Mouse (Mus musculus): Measurements from ENCODE around the gene Gm27029. TPM values are rescaled to one million over a fixed set of nuclear protein-coding genes. Genes with fewer than 3 reads are reported as not detected.

The Gm27029 gene
- polyA plus RNA-seq, 1 experiment, result 3.9 TPM

- peak within 1 kb of the TSS; percentile 62 for H3K27ac ChIP-seq (ENCODE audit: insufficient read depth, low read depth, low read length)
- TF ChIP-seq POLR2A (IDR thresholded peaks at IDR 0.05; ENCODE audit: borderline replicate concordance, low read depth, low read length), result no peak
- TF ChIP-seq CTCF (IDR thresholded peaks at IDR 0.05; ENCODE audit: low read depth, low read length), result no peak
- peak within 1 kb of the TSS; percentile 85 for H3K4me3 ChIP-seq (ENCODE audit: insufficient read depth, low read length)
- peaks cover 17% of the 10 kb centered on the region for H3K4me1 ChIP-seq (ENCODE audit: control insufficient read depth, insufficient read depth, low read length)
These were observed 573 bp upstream of the Gm27029 start, which contains the start of the genes Rundc1 and Ptges3l for GRCm38 (mm10) chr11:101424925-101425813. Gene Rundc1 (plus strand): TSS chr11:101425085. Gene Ptges3l (minus strand): TSS chr11:101425333.

DNA sequence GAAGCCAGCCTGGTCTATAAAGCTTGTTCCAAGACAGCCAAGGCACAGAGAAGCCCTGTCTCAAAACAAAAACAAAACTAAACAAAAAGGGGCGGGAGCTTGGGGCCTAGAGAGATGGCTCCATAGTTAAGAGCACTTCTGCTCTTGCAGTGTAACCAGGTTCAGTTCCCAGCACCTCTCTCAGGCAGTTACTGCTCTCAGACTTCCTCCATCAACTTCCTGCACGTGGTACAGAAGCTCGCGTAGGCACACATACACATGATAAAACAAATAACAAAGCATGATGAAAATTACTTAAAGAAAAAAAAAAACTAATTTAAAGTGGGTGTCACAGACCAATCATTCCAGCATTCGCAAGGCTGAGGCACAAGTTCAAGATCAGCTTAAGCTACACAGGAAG is 4.4 kb downstream of the Gm27029 start:
- no peak for TF ChIP-seq CTCF (IDR thresholded peaks at IDR 0.05; ENCODE audit: low read depth, low read length)
- no peak for TF ChIP-seq POLR2A (IDR thresholded peaks at IDR 0.05; ENCODE audit: borderline replicate concordance, low read depth, low read length)
- peaks cover 14% of the 10 kb centered on the region for H3K4me1 ChIP-seq (ENCODE audit: control insufficient read depth, insufficient read depth, low read length)
- H3K27ac ChIP-seq (ENCODE audit: insufficient read depth, low read depth, low read length), result no peak overlapping the region
- no peak overlapping the region for H3K4me3 ChIP-seq (ENCODE audit: insufficient read depth, low read length)

GRCm38 (mm10) chr11:101419610-101420009 is 5.0 kb downstream of the Gm27029 start:
- TF ChIP-seq CTCF (IDR thresholded peaks at IDR 0.05; ENCODE audit: low read depth, low read length) (no peak), POLR2A (IDR thresholded peaks at IDR 0.05; ENCODE audit: borderline replicate concordance, low read depth, low read length) (no peak)
- peaks cover 14% of the 10 kb centered on the region for H3K4me1 ChIP-seq (ENCODE audit: control insufficient read depth, insufficient read depth, low read length)
- H3K27ac ChIP-seq (ENCODE audit: insufficient read depth, low read depth, low read length), result no peak overlapping the region
- H3K4me3 ChIP-seq (ENCODE audit: insufficient read depth, low read length), result no peak overlapping the region

DNA sequence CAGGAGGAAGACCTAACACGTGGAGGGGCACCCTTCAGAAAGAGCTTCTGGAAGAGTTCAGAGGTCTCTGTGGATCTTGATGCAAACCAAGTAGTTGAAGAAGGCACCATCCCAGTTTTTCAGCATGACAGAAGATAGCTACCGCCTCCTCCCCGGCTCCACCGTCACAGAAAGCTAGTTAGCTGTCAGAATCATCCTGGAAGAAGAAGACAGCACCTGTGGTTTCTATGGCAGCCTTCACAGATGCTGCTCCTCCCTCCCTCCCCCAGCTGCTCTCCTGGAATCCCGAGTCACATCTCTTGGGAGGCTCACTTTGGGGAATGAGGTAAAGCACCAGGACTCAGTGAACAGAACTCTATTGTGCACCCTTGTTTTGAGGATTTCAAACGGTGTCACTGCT is 5.6 kb downstream of the Gm27029 start:
- no peak overlapping the region for H3K27ac ChIP-seq (ENCODE audit: insufficient read depth, low read depth, low read length)
- TF ChIP-seq CTCF (IDR thresholded peaks at IDR 0.05; ENCODE audit: low read depth, low read length) (no peak), POLR2A (IDR thresholded peaks at IDR 0.05; ENCODE audit: borderline replicate concordance, low read depth, low read length) (no peak)
- peaks cover 10% of the 10 kb centered on the region for H3K4me1 ChIP-seq (ENCODE audit: control insufficient read depth, insufficient read depth, low read length)
- no peak overlapping the region for H3K4me3 ChIP-seq (ENCODE audit: insufficient read depth, low read length)

- H3K4me3 ChIP-seq (ENCODE audit: insufficient read depth, low read length), result peak within 1 kb of the TSS; percentile 69
- TF ChIP-seq CTCF (IDR thresholded peaks at IDR 0.05; ENCODE audit: low read depth, low read length) (no peak), POLR2A (IDR thresholded peaks at IDR 0.05; ENCODE audit: borderline replicate concordance, low read depth, low read length) (no peak)
- H3K27ac ChIP-seq (ENCODE audit: insufficient read depth, low read depth, low read length), result 0 out of 2 replicates have a peak within 1 kb of the TSS, but pooled peaks have one; percentile 27
- peaks cover 5% of the 10 kb centered on the region for H3K4me1 ChIP-seq (ENCODE audit: control insufficient read depth, insufficient read depth, low read length)
These were observed 7.3 kb downstream of the Gm27029 start, which contains the start of gene Aarsd1 for GRCm38 (mm10) chr11:101417101-101417855. Gene Aarsd1 (minus strand): TSS chr11:101417615.

DNA sequence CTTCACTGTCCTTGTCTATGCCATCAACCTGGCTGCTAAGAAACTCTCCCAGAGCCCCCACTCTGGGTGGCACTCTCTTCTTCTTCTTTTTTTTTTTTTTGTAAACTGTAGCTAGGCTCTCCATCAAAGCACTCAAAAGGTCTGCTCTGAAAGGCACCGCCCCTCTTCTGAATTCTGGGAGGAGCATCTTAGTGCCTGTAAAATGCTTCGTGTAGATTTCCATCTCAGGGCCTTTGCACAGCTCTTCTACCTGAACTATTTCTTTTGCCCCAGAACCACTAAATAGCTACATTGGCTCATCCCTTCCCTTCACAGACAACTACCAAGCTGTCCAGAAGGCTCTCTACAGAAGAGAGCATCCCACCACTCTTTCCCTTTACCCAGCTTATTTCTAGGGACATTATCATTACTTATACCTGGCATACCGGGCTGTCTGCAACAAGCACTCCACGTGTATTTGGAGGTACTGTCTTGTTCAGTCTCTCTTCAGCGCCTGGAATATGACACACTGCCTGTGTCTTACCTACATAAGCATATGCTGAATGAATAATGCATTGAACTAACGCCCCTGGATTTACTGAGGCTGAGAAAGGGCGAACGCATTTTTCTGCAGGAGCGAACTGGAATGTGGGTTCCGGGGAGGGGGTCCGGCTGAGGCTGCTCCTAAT is 8.0 kb downstream of the Gm27029 start:
- Histone ChIP-seq H3K27ac (ENCODE audit: insufficient read depth, low read depth, low read length) (no peak overlapping the region), H3K4me1 (ENCODE audit: control insufficient read depth, insufficient read depth, low read length) (peaks cover 5% of the 10 kb centered on the region), H3K4me3 (ENCODE audit: insufficient read depth, low read length) (peak overlapping the region; percentile 69)
- TF ChIP-seq CTCF (IDR thresholded peaks at IDR 0.05; ENCODE audit: low read depth, low read length) (no peak), POLR2A (IDR thresholded peaks at IDR 0.05; ENCODE audit: borderline replicate concordance, low read depth, low read length) (no peak)

DNA sequence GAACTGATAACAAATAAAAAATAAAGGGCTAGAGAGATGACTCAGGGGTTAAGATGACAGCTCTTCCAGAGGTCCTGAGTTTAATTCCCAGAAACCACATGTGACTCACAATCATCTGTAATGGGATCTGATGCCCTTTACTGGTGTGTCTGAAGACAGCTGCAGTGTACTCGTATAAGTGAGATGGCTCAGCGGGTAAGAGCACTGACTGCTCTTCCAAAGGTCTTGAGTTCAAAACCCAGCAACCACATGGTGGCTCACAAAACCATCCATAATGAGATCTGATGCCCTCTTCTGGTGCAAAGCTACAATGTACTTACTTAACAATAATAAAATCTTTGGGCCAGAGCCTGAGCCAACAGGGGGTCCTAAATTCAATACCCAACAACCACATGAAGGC is 9.3 kb downstream of the Gm27029 start:
- H3K4me1 ChIP-seq (ENCODE audit: control insufficient read depth, insufficient read depth, low read length), result peaks cover 5% of the 10 kb centered on the region
- H3K27ac ChIP-seq (ENCODE audit: insufficient read depth, low read depth, low read length), result no peak overlapping the region
- no peak overlapping the region for H3K4me3 ChIP-seq (ENCODE audit: insufficient read depth, low read length)
- TF ChIP-seq CTCF (IDR thresholded peaks at IDR 0.05; ENCODE audit: low read depth, low read length), result no peak
- TF ChIP-seq POLR2A (IDR thresholded peaks at IDR 0.05; ENCODE audit: borderline replicate concordance, low read depth, low read length), result no peak

- no peak overlapping the region for H3K4me3 ChIP-seq (ENCODE audit: insufficient read depth, low read length)
- peaks cover 11% of the 10 kb centered on the region for H3K4me1 ChIP-seq (ENCODE audit: control insufficient read depth, insufficient read depth, low read length)
- no peak overlapping the region for H3K27ac ChIP-seq (ENCODE audit: insufficient read depth, low read depth, low read length)
- TF ChIP-seq POLR2A (IDR thresholded peaks at IDR 0.05; ENCODE audit: borderline replicate concordance, low read depth, low read length) (no peak), CTCF (IDR thresholded peaks at IDR 0.05; ENCODE audit: low read depth, low read length) (peak; percentile 76)
These were observed 29.5 kb downstream of the Gm27029 start for GRCm38 (mm10) chr11:101395110-101395509.

GRCm38 (mm10) chr11:101381817-101382216 is 42.8 kb downstream of the Gm27029 start:
- Histone ChIP-seq H3K27ac (ENCODE audit: insufficient read depth, low read depth, low read length) (no peak overlapping the region), H3K4me3 (ENCODE audit: insufficient read depth, low read length) (no peak overlapping the region)
- TF ChIP-seq CTCF (IDR thresholded peaks at IDR 0.05; ENCODE audit: low read depth, low read length) (no peak), POLR2A (IDR thresholded peaks at IDR 0.05; ENCODE audit: borderline replicate concordance, low read depth, low read length) (no peak)

More at GRCm38 (mm10) chr11:101381817-101382216, 42.8 kb downstream of the Gm27029 start:
- H3K4me1 ChIP-seq (ENCODE audit: control insufficient read depth, insufficient read depth, low read length), result 0 out of 2 replicates have a peak, but pooled peaks cover 3% of the 10 kb centered on the region

Data from bone marrow macrophage, adult 2 months (primary cell).